Mouse (Mus musculus): ENCODE data around the gene AC170998.1. TPM values are rescaled to one million over a fixed set of nuclear protein-coding genes. Genes with fewer than 3 reads are reported as not detected.
"Not testable (repeated sequence)": the region's sequence is repeated elsewhere in the genome, so short reads cannot be mapped to it uniquely, and the experiment has no call there.

AC170998.1 gene
- polyA plus RNA-seq, 1 experiment from 2014 or later = 2.3 TPM

GRCm38 (mm10) chr17:28711237-28711636 lies 14.6 kb upstream of the AC170998.1 start:
- no peaks in the 10 kb centered on the region for H3K9me3 ChIP-seq (replicated peaks; ENCODE audit: control insufficient read depth, low read length, poor library complexity, severe bottlenecking)
- peaks cover 8% of the 10 kb centered on the region for H3K36me3 ChIP-seq (ENCODE audit: control insufficient read depth, insufficient read depth, low read length)
- H3K4me2 ChIP-seq (ENCODE audit: low read length) = no peak overlapping the region
- no peak overlapping the region for H3K9ac ChIP-seq (ENCODE audit: low read depth, low read length)
- WGBS = 88% methylated on average over 6 of the region's 6 CpGs
- H3K4me1 ChIP-seq (ENCODE audit: control insufficient read depth, insufficient read depth, low read length) = peaks cover 4% of the 10 kb centered on the region; the same call in 1 of the 2 replicates
- ATAC-seq = no peak
- H3K27ac ChIP-seq (ENCODE audit: low read length) = no peak overlapping the region
- no peak overlapping the region for H3K4me3 ChIP-seq (ENCODE audit: low read depth, low read length)
- no peaks in the 10 kb centered on the region for H3K27me3 ChIP-seq (ENCODE audit: control insufficient read depth, insufficient read depth, low read depth, low read length)

GRCm38 (mm10) chr17:28712305-28712704 lies 13.6 kb upstream of the AC170998.1 start:
- Histone ChIP-seq H3K4me2 (ENCODE audit: low read length) (no peak overlapping the region), H3K4me1 (ENCODE audit: control insufficient read depth, insufficient read depth, low read length) (no peaks in the 10 kb centered on the region), H3K27ac (ENCODE audit: low read length) (no peak overlapping the region), H3K36me3 (ENCODE audit: control insufficient read depth, insufficient read depth, low read length) (peaks cover 11% of the 10 kb centered on the region), H3K9me3 (replicated peaks; ENCODE audit: control insufficient read depth, low read length, poor library complexity, severe bottlenecking) (no peaks in the 10 kb centered on the region), H3K27me3 (ENCODE audit: control insufficient read depth, insufficient read depth, low read depth, low read length) (no peaks in the 10 kb centered on the region), H3K9ac (ENCODE audit: low read depth, low read length) (no peak overlapping the region), H3K4me3 (ENCODE audit: low read depth, low read length) (no peak overlapping the region)
- 91% methylated on average over 6 of the region's 6 CpGs for WGBS
- no peak for ATAC-seq

- Histone ChIP-seq H3K36me3 (ENCODE audit: control insufficient read depth, insufficient read depth, low read length) (peaks cover 19% of the 10 kb centered on the region), H3K4me1 (ENCODE audit: control insufficient read depth, insufficient read depth, low read length) (no peaks in the 10 kb centered on the region), H3K27ac (ENCODE audit: low read length) (no peak overlapping the region), H3K27me3 (ENCODE audit: control insufficient read depth, insufficient read depth, low read depth, low read length) (no peaks in the 10 kb centered on the region), H3K4me2 (ENCODE audit: low read length) (no peak overlapping the region), H3K9me3 (replicated peaks; ENCODE audit: control insufficient read depth, low read length, poor library complexity, severe bottlenecking) (no peaks in the 10 kb centered on the region), H3K9ac (ENCODE audit: low read depth, low read length) (no peak overlapping the region), H3K4me3 (ENCODE audit: low read depth, low read length) (no peak overlapping the region)
- no peak for ATAC-seq
- 94% methylated on average over 3 of the region's 3 CpGs for WGBS
Observed at GRCm38 (mm10) chr17:28714006-28714405, 11.9 kb upstream of the AC170998.1 start.

GRCm38 (mm10) chr17:28715832-28716548 lies 9.9 kb upstream of the AC170998.1 start:
- H3K4me3 ChIP-seq (ENCODE audit: low read depth, low read length) = no peak overlapping the region
- no peak overlapping the region for H3K4me2 ChIP-seq (ENCODE audit: low read length)
- no peaks in the 10 kb centered on the region for H3K9me3 ChIP-seq (replicated peaks; ENCODE audit: control insufficient read depth, low read length, poor library complexity, severe bottlenecking)
- H3K9ac ChIP-seq (ENCODE audit: low read depth, low read length) = no peak overlapping the region
- peaks cover 22% of the 10 kb centered on the region for H3K36me3 ChIP-seq (ENCODE audit: control insufficient read depth, insufficient read depth, low read length)
- H3K4me1 ChIP-seq (ENCODE audit: control insufficient read depth, insufficient read depth, low read length) = no peaks in the 10 kb centered on the region
- H3K27me3 ChIP-seq (ENCODE audit: control insufficient read depth, insufficient read depth, low read depth, low read length) = no peaks in the 10 kb centered on the region
- ATAC-seq = no peak
- no peak overlapping the region for H3K27ac ChIP-seq (ENCODE audit: low read length)
- 82% methylated on average over 6 of the region's 7 CpGs for WGBS

GRCm38 (mm10) chr17:28717535-28717934 lies 8.3 kb upstream of the AC170998.1 start:
- H3K36me3 ChIP-seq (ENCODE audit: control insufficient read depth, insufficient read depth, low read length) = peaks cover 22% of the 10 kb centered on the region
- no peak overlapping the region for H3K4me2 ChIP-seq (ENCODE audit: low read length)
- H3K4me1 ChIP-seq (ENCODE audit: control insufficient read depth, insufficient read depth, low read length) = no peaks in the 10 kb centered on the region
- 79% methylated on average over 3 of the region's 3 CpGs for WGBS
- H3K9me3 ChIP-seq (replicated peaks; ENCODE audit: control insufficient read depth, low read length, poor library complexity, severe bottlenecking) = no peaks in the 10 kb centered on the region
- H3K27me3 ChIP-seq (ENCODE audit: control insufficient read depth, insufficient read depth, low read depth, low read length) = no peaks in the 10 kb centered on the region
- H3K9ac ChIP-seq (ENCODE audit: low read depth, low read length) = no peak overlapping the region
- ATAC-seq = no peak
- H3K27ac ChIP-seq (ENCODE audit: low read length) = no peak overlapping the region
- no peak overlapping the region for H3K4me3 ChIP-seq (ENCODE audit: low read depth, low read length)

- not testable (repeated sequence) for H3K27me3 ChIP-seq (ENCODE audit: control insufficient read depth, insufficient read depth, low read depth, low read length); H3K27ac ChIP-seq (ENCODE audit: low read length); H3K9me3 ChIP-seq (replicated peaks; ENCODE audit: control insufficient read depth, low read length, poor library complexity, severe bottlenecking); ATAC-seq; H3K4me3 ChIP-seq (ENCODE audit: low read depth, low read length); H3K4me1 ChIP-seq (ENCODE audit: control insufficient read depth, insufficient read depth, low read length); H3K4me2 ChIP-seq (ENCODE audit: low read length); H3K9ac ChIP-seq (ENCODE audit: low read depth, low read length)
- whole genome bisulfite sequencing = 91% methylated on average over 11 of the region's 11 CpGs
- H3K36me3 ChIP-seq (ENCODE audit: control insufficient read depth, insufficient read depth, low read length) = peaks cover 19% of the 10 kb centered on the region
Observed at GRCm38 (mm10) chr17:28727511-28727910, 1.6 kb downstream of the AC170998.1 start.

GRCm38 (mm10) chr17:28735317-28736105 lies 9.6 kb downstream of the AC170998.1 start:
- Histone ChIP-seq H3K4me1 (ENCODE audit: control insufficient read depth, insufficient read depth, low read length) (no peaks in the 10 kb centered on the region), H3K4me3 (ENCODE audit: low read depth, low read length) (no peak overlapping the region), H3K9ac (ENCODE audit: low read depth, low read length) (no peak overlapping the region), H3K27me3 (ENCODE audit: control insufficient read depth, insufficient read depth, low read depth, low read length) (no peaks in the 10 kb centered on the region), H3K36me3 (ENCODE audit: control insufficient read depth, insufficient read depth, low read length) (peaks cover 10% of the 10 kb centered on the region), H3K4me2 (ENCODE audit: low read length) (no peak overlapping the region), H3K27ac (ENCODE audit: low read length) (no peak overlapping the region), H3K9me3 (replicated peaks; ENCODE audit: control insufficient read depth, low read length, poor library complexity, severe bottlenecking) (no peaks in the 10 kb centered on the region)
- no peak for ATAC-seq
- WGBS = 96% methylated on average over 6 of the region's 6 CpGs

- no peak overlapping the region for H3K27ac ChIP-seq (ENCODE audit: low read length)
- no peaks in the 10 kb centered on the region for H3K4me1 ChIP-seq (ENCODE audit: control insufficient read depth, insufficient read depth, low read length)
- H3K4me3 ChIP-seq (ENCODE audit: low read depth, low read length) = no peak overlapping the region
- no peak for ATAC-seq
- H3K27me3 ChIP-seq (ENCODE audit: control insufficient read depth, insufficient read depth, low read depth, low read length) = no peaks in the 10 kb centered on the region
- WGBS = 84% methylated on average over 4 of the region's 4 CpGs
- H3K9me3 ChIP-seq (replicated peaks; ENCODE audit: control insufficient read depth, low read length, poor library complexity, severe bottlenecking) = no peaks in the 10 kb centered on the region
- no peak overlapping the region for H3K4me2 ChIP-seq (ENCODE audit: low read length)
- H3K9ac ChIP-seq (ENCODE audit: low read depth, low read length) = no peak overlapping the region
- H3K36me3 ChIP-seq (ENCODE audit: control insufficient read depth, insufficient read depth, low read length) = peaks cover 7% of the 10 kb centered on the region
Observed at GRCm38 (mm10) chr17:28736486-28736885, 10.6 kb downstream of the AC170998.1 start.

- Histone ChIP-seq H3K9ac (ENCODE audit: low read depth, low read length) (no peak overlapping the region), H3K9me3 (replicated peaks; ENCODE audit: control insufficient read depth, low read length, poor library complexity, severe bottlenecking) (no peaks in the 10 kb centered on the region), H3K4me2 (ENCODE audit: low read length) (no peak overlapping the region), H3K4me1 (ENCODE audit: control insufficient read depth, insufficient read depth, low read length) (no peaks in the 10 kb centered on the region), H3K27ac (ENCODE audit: low read length) (no peak overlapping the region), H3K36me3 (ENCODE audit: control insufficient read depth, insufficient read depth, low read length) (peaks cover 16% of the 10 kb centered on the region), H3K27me3 (ENCODE audit: control insufficient read depth, insufficient read depth, low read depth, low read length) (no peaks in the 10 kb centered on the region), H3K4me3 (ENCODE audit: low read depth, low read length) (no peak overlapping the region)
- ATAC-seq = no peak
- WGBS = 79% methylated on average over 4 of the region's 4 CpGs
Observed at GRCm38 (mm10) chr17:28737973-28738372, 12.1 kb downstream of the AC170998.1 start.

Data from midbrain, embryonic 16.5 days (tissue).